Mouse (Mus musculus): Measurements from ENCODE around the gene Hilpda. TPM values are rescaled to one million over a fixed set of nuclear protein-coding genes. Genes with fewer than 3 reads are reported as not detected.

The Hilpda gene
- polyA plus RNA-seq, 1 experiment from 2014 or later, result 32.4 TPM

- H3K27me3 ChIP-seq (ENCODE audit: control insufficient read depth, insufficient read depth, low read depth, low read length), result no peaks in the 10 kb centered on the region
- WGBS (ENCODE audit: insufficient replicate concordance), result 48% methylated on average over 3 of the region's 3 CpGs
- ATAC-seq (ENCODE audit: low read depth), result no peak
- no peak overlapping the region for H3K9ac ChIP-seq (ENCODE audit: low read depth, low read length)
- no peak overlapping the region for H3K4me2 ChIP-seq (ENCODE audit: low read depth, low read length)
- no peaks in the 10 kb centered on the region for H3K9me3 ChIP-seq (replicated peaks; ENCODE audit: control insufficient read depth, low read length)
- H3K36me3 ChIP-seq (ENCODE audit: control insufficient read depth, insufficient read depth), result no peaks in the 10 kb centered on the region
- H3K4me3 ChIP-seq (ENCODE audit: low read depth, low read length), result no peak overlapping the region
- no peak overlapping the region for H3K27ac ChIP-seq (ENCODE audit: low read length)
- H3K4me1 ChIP-seq (ENCODE audit: control insufficient read depth, low read depth, low read length), result no peaks in the 10 kb centered on the region
Measured at GRCm38 (mm10) chr6:29317941-29318340, 45.7 kb downstream of the Hilpda start.

GRCm38 (mm10) chr6:29318879-29319278 lies 46.6 kb downstream of the Hilpda start, which contains the start of gene Fam71f1:
Gene Fam71f1 (plus strand): TSS chr6:29319140.
- Histone ChIP-seq H3K4me2 (ENCODE audit: low read depth, low read length) (no peak within 1 kb of the TSS), H3K27ac (ENCODE audit: low read length) (no peak within 1 kb of the TSS), H3K9me3 (replicated peaks; ENCODE audit: control insufficient read depth, low read length) (no peaks in the 10 kb centered on the region), H3K4me1 (ENCODE audit: control insufficient read depth, low read depth, low read length) (no peaks in the 10 kb centered on the region), H3K27me3 (ENCODE audit: control insufficient read depth, insufficient read depth, low read depth, low read length) (no peaks in the 10 kb centered on the region), H3K36me3 (ENCODE audit: control insufficient read depth, insufficient read depth) (no peaks in the 10 kb centered on the region), H3K4me3 (ENCODE audit: low read depth, low read length) (no peak within 1 kb of the TSS), H3K9ac (ENCODE audit: low read depth, low read length) (no peak within 1 kb of the TSS)
- no peak for ATAC-seq (ENCODE audit: low read depth)
- 30% methylated on average over 5 of the region's 5 CpGs for WGBS (ENCODE audit: insufficient replicate concordance)

GRCm38 (mm10) chr6:29321586-29321985 lies 49.3 kb downstream of the Hilpda start:
- Histone ChIP-seq H3K27me3 (ENCODE audit: control insufficient read depth, insufficient read depth, low read depth, low read length) (no peaks in the 10 kb centered on the region), H3K9ac (ENCODE audit: low read depth, low read length) (no peak overlapping the region), H3K9me3 (replicated peaks; ENCODE audit: control insufficient read depth, low read length) (no peaks in the 10 kb centered on the region), H3K27ac (ENCODE audit: low read length) (no peak overlapping the region), H3K4me1 (ENCODE audit: control insufficient read depth, low read depth, low read length) (no peaks in the 10 kb centered on the region), H3K36me3 (ENCODE audit: control insufficient read depth, insufficient read depth) (no peaks in the 10 kb centered on the region), H3K4me2 (ENCODE audit: low read depth, low read length) (no peak overlapping the region), H3K4me3 (ENCODE audit: low read depth, low read length) (no peak overlapping the region)
- WGBS (ENCODE audit: insufficient replicate concordance), result 59% methylated on average over 6 of the region's 6 CpGs
- no peak for ATAC-seq (ENCODE audit: low read depth)

GRCm38 (mm10) chr6:29322147-29322546 lies 49.9 kb downstream of the Hilpda start:
- Histone ChIP-seq H3K27ac (ENCODE audit: low read length) (no peak overlapping the region), H3K9me3 (replicated peaks; ENCODE audit: control insufficient read depth, low read length) (no peaks in the 10 kb centered on the region), H3K4me2 (ENCODE audit: low read depth, low read length) (no peak overlapping the region), H3K27me3 (ENCODE audit: control insufficient read depth, insufficient read depth, low read depth, low read length) (no peaks in the 10 kb centered on the region), H3K9ac (ENCODE audit: low read depth, low read length) (no peak overlapping the region), H3K4me1 (ENCODE audit: control insufficient read depth, low read depth, low read length) (no peaks in the 10 kb centered on the region), H3K36me3 (ENCODE audit: control insufficient read depth, insufficient read depth) (no peaks in the 10 kb centered on the region), H3K4me3 (ENCODE audit: low read depth, low read length) (no peak overlapping the region)
- WGBS (ENCODE audit: insufficient replicate concordance), result 65% methylated on average over 7 of the region's 7 CpGs
- ATAC-seq (ENCODE audit: low read depth), result no peak

- WGBS (ENCODE audit: insufficient replicate concordance), result 35% methylated on average over 4 of the region's 4 CpGs
- ATAC-seq (ENCODE audit: low read depth), result no peak
Measured at GRCm38 (mm10) chr6:29322735-29323134, 50.4 kb downstream of the Hilpda start.

More at GRCm38 (mm10) chr6:29322735-29323134, 50.4 kb downstream of the Hilpda start:
- Histone ChIP-seq H3K4me1 (ENCODE audit: control insufficient read depth, low read depth, low read length) (no peaks in the 10 kb centered on the region), H3K4me3 (ENCODE audit: low read depth, low read length) (no peak overlapping the region), H3K9me3 (replicated peaks; ENCODE audit: control insufficient read depth, low read length) (no peaks in the 10 kb centered on the region), H3K27ac (ENCODE audit: low read length) (no peak overlapping the region), H3K9ac (ENCODE audit: low read depth, low read length) (no peak overlapping the region), H3K4me2 (ENCODE audit: low read depth, low read length) (no peak overlapping the region), H3K36me3 (ENCODE audit: control insufficient read depth, insufficient read depth) (no peaks in the 10 kb centered on the region), H3K27me3 (ENCODE audit: control insufficient read depth, insufficient read depth, low read depth, low read length) (no peaks in the 10 kb centered on the region)

Other genes starting within 250 kb of the Hilpda start
- gene Lep, start 212.3 kb upstream of the Hilpda start, polyA plus RNA-seq (2015; fragmentation: Nextera tagmentation; extraction: Ambion mirVana), result not detected in 2 replicates
- 8.8 and 8.9 TPM in 2 replicates for gene Rbm28, start 107.5 kb upstream of the Hilpda start, polyA plus RNA-seq (2015; fragmentation: Nextera tagmentation; extraction: Ambion mirVana)
- 0.04 TPM in 1 of 2 replicates, not detected in the other for gene Prrt4, start 92.9 kb upstream of the Hilpda start, polyA plus RNA-seq (2015; fragmentation: Nextera tagmentation; extraction: Ambion mirVana)
- gene Impdh1, start 56.1 kb upstream of the Hilpda start, polyA plus RNA-seq (2015; fragmentation: Nextera tagmentation; extraction: Ambion mirVana), result 8.4 and 10.0 TPM in 2 replicates
- gene Fam71f2, start 7.1 kb downstream of the Hilpda start, polyA plus RNA-seq (2015; fragmentation: Nextera tagmentation; extraction: Ambion mirVana), result 0.09 and 0.13 TPM in 2 replicates
- not detected in 2 replicates for gene Fam71f1, start 46.7 kb downstream of the Hilpda start, polyA plus RNA-seq (2015; fragmentation: Nextera tagmentation; extraction: Ambion mirVana)
- gene Calu, start 75.6 kb downstream of the Hilpda start, polyA plus RNA-seq (2015; fragmentation: Nextera tagmentation; extraction: Ambion mirVana), result 105 and 109 TPM in 2 replicates
- 0.07 TPM in 2 replicates for gene Opn1sw, start 116.0 kb downstream of the Hilpda start, polyA plus RNA-seq (2015; fragmentation: Nextera tagmentation; extraction: Ambion mirVana)
- 0.09 and 0.34 TPM in 2 replicates for gene Ccdc136, start 123.8 kb downstream of the Hilpda start, polyA plus RNA-seq (2015; fragmentation: Nextera tagmentation; extraction: Ambion mirVana)
- gene Flnc, start 160.8 kb downstream of the Hilpda start, polyA plus RNA-seq (2015; fragmentation: Nextera tagmentation; extraction: Ambion mirVana), result 0.57 and 1.1 TPM in 2 replicates
- gene Atp6v1f, start 195.2 kb downstream of the Hilpda start, polyA plus RNA-seq (2015; fragmentation: Nextera tagmentation; extraction: Ambion mirVana), result 117 and 122 TPM in 2 replicates
- 0.13 TPM in 1 of 2 replicates, not detected in the other for gene Atp6v1fnb, start 198.9 kb downstream of the Hilpda start, polyA plus RNA-seq (2015; fragmentation: Nextera tagmentation; extraction: Ambion mirVana)
- gene Kcp, start 235.5 kb downstream of the Hilpda start, polyA plus RNA-seq (2015; fragmentation: Nextera tagmentation; extraction: Ambion mirVana), result 1.8 and 2.8 TPM in 2 replicates